Mouse (Mus musculus) MEL (cell line): ENCODE measurements around the gene Krt18. TPM values are rescaled to one million over a fixed set of nuclear protein-coding genes. Genes with fewer than 3 reads are reported as not detected.

ENCODE experiments used
- DNase-seq: peaks from one replicate; pipeline ENCODE4 v3.0.0; 2011; ENCODE audit warnings: low read depth, low spot score
- H3K27ac ChIP-seq: 2 replicates; pipeline ENCODE4 v1.5.1; 2012; ENCODE audit warnings: low read depth, mild to moderate bottlenecking, control low read depth, low read length, moderate library complexity; ENCODE audit not compliant: control insufficient read depth
- H3K27me3 ChIP-seq, 2 experiments: fragments of 150-350 bp in 1 of 2; sonication (generic) in 1 of 2; 2 replicates each; pipeline ENCODE4 v1.6.1; 2012; ENCODE audit warnings: low read length in 2 of 2, mild to moderate bottlenecking in 2 of 2, improper control_type of control experiment in 1 of 2, moderate library complexity in 1 of 2; ENCODE audit not compliant: insufficient read depth in 2 of 2, control insufficient read depth in 1 of 2
- H3K36me3 ChIP-seq, 2 experiments: 2 replicates each; pipeline ENCODE4 v1.6.1; 2012 to 2014; ENCODE audit warnings: low read length in 2 of 2, improper control_type of control experiment in 1 of 2, inconsistent platforms in 1 of 2, mild to moderate bottlenecking in 1 of 2; ENCODE audit not compliant: insufficient read depth in 2 of 2, control insufficient read depth in 1 of 2
- H3K4me1 ChIP-seq, 2 experiments: fragments of 150-350 bp in 1 of 2; sonication (generic) in 1 of 2; 2 replicates each; pipeline ENCODE4 v1.6.1; 2012; ENCODE audit warnings: low read length in 2 of 2, improper control_type of control experiment in 1 of 2, mild to moderate bottlenecking in 1 of 2; ENCODE audit not compliant: insufficient read depth in 2 of 2, control insufficient read depth in 1 of 2
- H3K4me3 ChIP-seq, 2 experiments: fragments of 150-350 bp in 1 of 2; sonication (generic) in 1 of 2; 2 replicates each; pipeline ENCODE4 v1.5.1; 2012; ENCODE audit warnings: low read depth in 2 of 2, low read length in 2 of 2, mild to moderate bottlenecking in 2 of 2, moderate library complexity in 2 of 2, control low read depth in 1 of 2, improper control_type of control experiment in 1 of 2; ENCODE audit not compliant: control insufficient read depth in 1 of 2, insufficient read depth in 1 of 2
- H3K79me2 ChIP-seq: 2 replicates; pipeline ENCODE4 v1.6.1; 2012; ENCODE audit warnings: mild to moderate bottlenecking, low read length, moderate library complexity; ENCODE audit not compliant: control insufficient read depth, poor library complexity, insufficient read depth
- H3K9ac ChIP-seq: 2 replicates; pipeline ENCODE4 v1.6.1; 2012; ENCODE audit warnings: low read depth, mild to moderate bottlenecking, control low read depth, low read length, moderate library complexity; ENCODE audit not compliant: control insufficient read depth, poor library complexity, severe bottlenecking
- H3K9me3 ChIP-seq: fragments of 150-350 bp; sonication (generic); replicated peaks from 2 replicates; pipeline ENCODE4 v1.6.1; 2012; ENCODE audit warnings: mild to moderate bottlenecking, low read length, improper control_type of control experiment, moderate library complexity; ENCODE audit not compliant: insufficient read depth
- BHLHE40 ChIP-seq: IDR thresholded peaks from 2 replicates; pipeline ENCODE4 v1.6.1; 2012; ENCODE audit warnings: low read depth, mild to moderate bottlenecking, inconsistent platforms, low read length, improper control_type of control experiment, borderline replicate concordance
- EP300 ChIP-seq, 2 experiments: IDR thresholded peaks; 2 replicates each; pipeline ENCODE4 v1.6.1; 2011; ENCODE audit warnings: improper control_type of control experiment in 2 of 2, low read length in 2 of 2, low read depth in 1 of 2, mild to moderate bottlenecking in 1 of 2
- ETS1 ChIP-seq: IDR thresholded peaks from 2 replicates; pipeline ENCODE4 v1.6.1; 2012; ENCODE audit warnings: low read depth, mild to moderate bottlenecking, inconsistent platforms, low read length, improper control_type of control experiment, moderate library complexity
- GATA1 ChIP-seq: IDR thresholded peaks from 2 replicates; pipeline ENCODE4 v1.6.1; 2011; ENCODE audit warnings: low read depth, low read length, improper control_type of control experiment
- KAT2A ChIP-seq: conservative IDR thresholded peaks from 2 replicates; pipeline ENCODE4 v1.6.1; 2012; ENCODE audit warnings: low read depth, low read length, improper control_type of control experiment, inconsistent platforms
- MEF2A ChIP-seq: IDR thresholded peaks from 2 replicates; pipeline ENCODE4 v1.6.1; 2014; ENCODE audit warnings: low read depth, mild to moderate bottlenecking, inconsistent platforms, low read length, improper control_type of control experiment; ENCODE audit not compliant: poor library complexity, insufficient replicate concordance, severe bottlenecking; ENCODE audit errors: extremely low read depth
- MYC ChIP-seq: IDR thresholded peaks from 2 replicates; pipeline ENCODE4 v1.6.1; 2011; ENCODE audit warnings: low read depth, mild to moderate bottlenecking, low read length, improper control_type of control experiment, moderate library complexity
- RCOR1 ChIP-seq: IDR thresholded peaks from 2 replicates; pipeline ENCODE4 v1.6.1; 2012; ENCODE audit warnings: low read depth, mild to moderate bottlenecking, inconsistent platforms, low read length, improper control_type of control experiment
- SMC3 ChIP-seq: IDR thresholded peaks from 2 replicates; pipeline ENCODE4 v1.6.1; 2011; ENCODE audit warnings: low read depth, low read length, improper control_type of control experiment
- TBP ChIP-seq: IDR thresholded peaks from 2 replicates; pipeline ENCODE4 v1.8.0; 2011; ENCODE audit warnings: low read depth, low read length, improper control_type of control experiment
- TCF12 ChIP-seq: IDR thresholded peaks from 2 replicates; pipeline ENCODE4 v1.6.1; 2014; ENCODE audit warnings: low read depth, mild to moderate bottlenecking, inconsistent platforms, low read length, improper control_type of control experiment, moderate library complexity
- USF2 ChIP-seq, 2 experiments: IDR thresholded peaks; 2 replicates each; pipeline ENCODE4 v1.6.1; 2011 to 2012; ENCODE audit warnings: improper control_type of control experiment in 2 of 2, low read length in 2 of 2, borderline replicate concordance in 1 of 2, inconsistent platforms in 1 of 2, low read depth in 1 of 2, mild to moderate bottlenecking in 1 of 2; ENCODE audit not compliant: insufficient read depth in 1 of 2
- polyA plus RNA-seq, 2 experiments: library from polyadenylated mRNA; stranded (reverse) in 1 of 2; unstranded in 1 of 2; fragments of >175 nt in 1 of 2; fragments of >200 nt in 1 of 2; gene quantifications; 2 replicates each; pipeline versions ENCODE4 v1.2.1 to v1.2.4; 2012; ENCODE audit warnings: low replicate concordance in 2 of 2, low read depth in 1 of 2; ENCODE audit not compliant: insufficient read length in 2 of 2, insufficient read depth in 1 of 2, missing spikeins in 1 of 2
- total RNA-seq: library from RNA; depleted of rRNA; stranded (reverse); fragments of 300-350 nt; gene quantifications from 2 replicates; pipeline ENCODE4 v1.2.3, GENCODE M21; 2012

Krt18 gene
- total and polyA plus RNA-seq, 3 experiments: 0.08 TPM; not detected in 2

DNA sequence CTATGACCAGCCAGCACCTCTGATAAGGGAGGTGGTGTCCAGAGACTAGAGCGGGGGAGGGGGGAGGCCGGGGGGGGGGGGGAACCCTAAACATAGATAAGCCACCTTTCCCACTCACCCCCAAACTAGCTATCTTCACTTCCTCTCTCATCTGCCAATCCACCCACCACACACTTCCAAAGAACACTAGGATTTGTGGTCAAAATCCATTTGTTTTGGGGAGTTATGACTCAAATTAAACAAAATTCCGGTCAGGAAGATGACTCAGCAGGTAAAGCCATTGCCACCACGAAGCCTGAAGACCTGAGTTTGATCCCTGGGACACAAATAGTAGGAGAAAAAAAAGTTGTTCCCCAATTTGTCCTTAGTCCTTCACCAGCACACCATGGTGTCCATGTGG is 13.1 kb upstream of the Krt18 start:
- no peaks in the 10 kb centered on the region for H3K79me2 ChIP-seq
- H3K4me1 ChIP-seq: peaks cover 4 to 42% of the 10 kb centered on the region in 2 experiments
- H3K9me3 ChIP-seq: no peaks in the 10 kb centered on the region
- no peak overlapping the region for H3K27ac ChIP-seq
- no peak overlapping the region for H3K4me3 ChIP-seq
- H3K36me3 ChIP-seq: peaks cover 0 to 27% of the 10 kb centered on the region in 2 experiments; a peak in 2 of 4 replicates
- DNase-seq: peak; percentile 50
- TF ChIP-seq RCOR1: peak; percentile 69; the same call in 1 of the 2 replicates
- peak in 1 of 2 experiments; percentile 51; a peak in 2 of 4 replicates for TF ChIP-seq EP300 (IDR thresholded peaks at IDR 0.05; ENCODE audit: low read depth in 1 of 2, low read length in 2 of 2)
- TF ChIP-seq TCF12: peak; percentile 46; the same call in 1 of the 2 replicates
- no peak for TF ChIP-seq SMC3
- TF ChIP-seq GATA1: peak; percentile 56
- no peak for TF ChIP-seq KAT2A
- no peak for TF ChIP-seq BHLHE40
- H3K27me3 ChIP-seq: no peaks in the 10 kb centered on the region
- H3K9ac ChIP-seq: no peak overlapping the region

DNA sequence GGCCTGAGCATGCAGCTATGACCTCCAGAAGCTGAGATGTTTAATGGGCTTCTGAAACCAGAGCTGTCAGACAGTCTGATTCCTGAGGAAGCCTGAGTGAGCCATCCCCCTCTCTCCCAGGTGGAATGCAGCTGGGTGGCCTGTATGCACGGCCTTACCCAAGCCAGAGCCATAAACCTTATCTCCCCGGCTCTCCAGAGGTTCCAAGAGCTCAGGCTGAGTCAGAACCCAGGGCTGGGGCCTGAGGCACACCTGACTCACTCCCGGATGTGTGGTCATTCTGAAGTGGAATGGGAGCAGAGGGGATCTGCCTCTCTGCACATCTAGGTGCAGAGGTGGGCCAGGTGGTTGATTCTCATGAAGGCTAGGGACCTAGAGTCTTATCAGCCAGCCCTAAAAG is 11.9 kb upstream of the Krt18 start:
- H3K9me3 ChIP-seq: no peaks in the 10 kb centered on the region
- TF ChIP-seq GATA1 (peak; percentile 21; the same call in 1 of the 2 replicates), MEF2A (no peak)
- TF ChIP-seq, all 39 proteins: peak for 1

DNA sequence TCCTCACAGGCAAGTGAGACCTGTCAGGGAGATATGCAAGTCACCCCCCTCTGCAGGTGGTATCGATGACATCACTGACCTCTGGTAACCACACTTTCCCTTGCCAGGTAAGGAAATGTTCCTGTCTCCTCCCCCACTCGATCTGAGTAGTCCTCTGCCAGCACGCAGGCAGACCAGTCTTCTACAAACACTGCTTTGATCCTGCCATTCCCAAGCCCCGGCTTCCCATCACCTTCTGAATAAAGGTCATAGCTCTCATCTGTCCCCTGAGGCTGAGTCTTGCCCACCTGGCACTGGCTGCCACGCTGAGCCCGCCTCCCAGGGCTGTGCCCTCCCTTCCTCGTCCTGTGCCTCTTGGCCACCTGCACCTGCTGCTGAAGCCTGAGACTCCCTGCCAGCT is 11.2 kb upstream of the Krt18 start:
- peaks cover 4 to 42% of the 10 kb centered on the region in 2 experiments for H3K4me1 ChIP-seq

More for the DNA sequence above, 11.9 kb upstream of the Krt18 start:
- peak; percentile 59 for DNase-seq
- H3K79me2 ChIP-seq: no peaks in the 10 kb centered on the region
- H3K36me3 ChIP-seq: peaks cover 0 to 27% of the 10 kb centered on the region in 2 experiments; a peak in 2 of 4 replicates
- no peaks in the 10 kb centered on the region for H3K27me3 ChIP-seq
- H3K4me1 ChIP-seq: peaks cover 4 to 42% of the 10 kb centered on the region in 2 experiments
- 0 out of 2 replicates have a peak overlapping the region, but pooled peaks have one; percentile 1 for H3K9ac ChIP-seq
- H3K4me3 ChIP-seq: no peak overlapping the region
- H3K27ac ChIP-seq: no peak overlapping the region

More for the DNA sequence above, 11.2 kb upstream of the Krt18 start:
- Histone ChIP-seq H3K27me3 (no peaks in the 10 kb centered on the region), H3K9ac (no peak overlapping the region), H3K36me3 (peaks cover 0 to 27% of the 10 kb centered on the region in 2 experiments; a peak in 2 of 4 replicates), H3K4me3 (no peak overlapping the region), H3K79me2 (no peaks in the 10 kb centered on the region), H3K27ac (no peak overlapping the region), H3K9me3 (no peaks in the 10 kb centered on the region)
- no peak for DNase-seq
- no peak for TF ChIP-seq ETS1
- no peak for TF ChIP-seq USF2 (IDR thresholded peaks at IDR 0.05; ENCODE audit: borderline replicate concordance in 1 of 2, insufficient read depth in 1 of 2, low read depth in 1 of 2, low read length in 2 of 2)
- TF ChIP-seq MYC: no peak
- no peak for TF ChIP-seq TBP
- no peak for TF ChIP-seq GATA1
